Mouse (Mus musculus) limb, embryonic 15.5 days (tissue): ENCODE measurements around the gene Pate2. TPM values are rescaled to one million over a fixed set of nuclear protein-coding genes. Genes with fewer than 3 reads are reported as not detected.

ENCODE experiments used
- ATAC-seq: fragments of 200-750 bp; cut with Nextera tagmentation; 2 replicates; pipeline ENCODE4 v1.8.0; 2017; ENCODE audit warnings: low read depth, moderate TSS enrichment; ENCODE audit not compliant: insufficient number of reproducible peaks, low FRiP score, low TSS enrichment
- H3K27ac ChIP-seq: fragments of 300-500 bp; sonication (generic); 2 replicates; pipeline ENCODE4 v1.5.1; 2015; ENCODE audit warnings: moderate library complexity, mild to moderate bottlenecking, inconsistent platforms
- H3K27me3 ChIP-seq: fragments of 300-500 bp; sonication (generic); 2 replicates; pipeline ENCODE4 v1.6.1; 2015; ENCODE audit warnings: inconsistent platforms
- H3K36me3 ChIP-seq: fragments of 300-500 bp; sonication (generic); 2 replicates; pipeline ENCODE4 v1.6.1; 2015; ENCODE audit warnings: inconsistent platforms
- H3K4me1 ChIP-seq: fragments of 300-500 bp; sonication (generic); 2 replicates; pipeline ENCODE4 v1.6.1; 2015; ENCODE audit warnings: inconsistent platforms
- H3K4me2 ChIP-seq: fragments of 300-500 bp; sonication (generic); 2 replicates; pipeline ENCODE4 v1.6.1; 2015; ENCODE audit warnings: mild to moderate bottlenecking, inconsistent platforms
- H3K4me3 ChIP-seq: fragments of 300-500 bp; sonication (generic); 2 replicates; pipeline ENCODE4 v1.5.1; 2015; ENCODE audit warnings: mild to moderate bottlenecking, inconsistent platforms
- H3K9ac ChIP-seq: fragments of 300-500 bp; sonication (generic); 2 replicates; pipeline ENCODE4 v1.6.1; 2015; ENCODE audit warnings: inconsistent platforms
- H3K9me3 ChIP-seq: fragments of 300-500 bp; sonication (generic); 2 replicates; pipeline ENCODE4 v1.6.1; 2016; ENCODE audit warnings: inconsistent platforms
- WGBS: fragments of 180-500 bp; shearing (Covaris S2); methylation state at CpG from one replicate; pipeline ENCODE4 v1.1.7; 2015; 5-methylcytosine and 5-hydroxymethylcytosine counted together
- polyA plus RNA-seq: library from polyadenylated mRNA; unstranded; fragments of >200 nt; fragmentation: Nextera tagmentation; extraction: Ambion mirVana; gene quantifications from 2 replicates; pipeline ENCODE4 v1.2.1, GENCODE M21; 2015

Pate2 gene
- 0.31 and 0.83 TPM in 2 replicates for polyA plus RNA-seq

DNA sequence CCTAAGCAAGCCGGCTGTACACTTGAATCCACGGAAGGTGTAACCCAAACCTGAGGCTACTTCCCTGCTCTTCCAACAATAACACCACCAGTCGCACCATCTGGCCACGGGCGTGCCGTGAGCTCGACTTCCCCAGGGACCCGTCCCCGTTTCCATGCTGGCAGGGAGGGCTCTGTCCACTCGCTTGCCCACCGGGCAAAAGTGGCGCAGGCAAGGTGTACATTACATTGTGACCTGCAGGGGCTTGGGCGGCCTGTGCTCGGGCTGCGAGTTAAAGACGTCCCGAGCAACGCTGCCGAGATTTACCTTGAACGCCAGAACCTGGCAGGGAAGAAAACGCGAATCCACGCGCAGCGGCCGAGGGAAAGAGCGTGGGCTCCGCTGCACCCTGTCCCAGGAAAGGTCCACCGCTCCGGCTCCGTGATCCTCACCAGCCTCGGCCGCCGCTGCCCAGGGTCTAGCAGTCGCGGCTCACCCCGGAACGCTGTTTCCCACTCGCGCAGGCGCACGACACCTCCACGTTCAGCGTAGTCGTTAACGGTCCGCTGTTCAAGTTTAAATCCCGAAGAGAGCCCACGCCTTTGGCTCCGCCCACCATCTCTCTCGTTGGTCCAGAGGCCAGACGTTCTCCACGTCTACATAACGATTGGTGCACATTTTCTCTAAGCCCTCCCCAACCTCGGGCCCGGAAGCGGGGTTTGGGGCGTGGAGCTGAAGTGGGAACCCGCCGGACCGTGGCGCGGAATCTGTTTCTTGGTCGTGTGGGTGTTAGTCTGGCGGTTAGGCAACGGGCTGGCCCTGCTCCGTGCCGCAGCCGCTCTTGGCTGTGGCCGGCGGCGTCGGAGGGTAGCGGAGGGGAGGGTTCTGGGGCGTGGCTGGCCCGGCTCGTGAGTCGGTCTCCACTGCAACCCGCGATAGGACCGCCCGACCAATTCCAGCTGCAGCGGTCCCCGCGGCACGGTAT lies at the start of gene Pate2, which contains the start of gene Hyls1:
Gene Pate2 (plus strand): TSS at position 714 of the 964 bp plus-strand sequence.
Gene Hyls1 (minus strand): TSS at position 828 of the 964 bp plus-strand sequence.
- peak within 1 kb of the TSS; percentile 92 for H3K27ac ChIP-seq

GRCm38 (mm10) chr9:35520631-35521348 lies 49.3 kb upstream of the Pate2 start:
- H3K9me3 ChIP-seq = no peaks in the 10 kb centered on the region
- no peaks in the 10 kb centered on the region for H3K36me3 ChIP-seq
- 67% methylated on average over 6 of the region's 6 CpGs for WGBS
- H3K27me3 ChIP-seq = no peaks in the 10 kb centered on the region
- no peak overlapping the region for H3K4me3 ChIP-seq
- H3K9ac ChIP-seq = no peak overlapping the region
- H3K27ac ChIP-seq = peak overlapping the region; percentile 51
- no peak overlapping the region for H3K4me2 ChIP-seq
- peaks cover 33% of the 10 kb centered on the region for H3K4me1 ChIP-seq
- ATAC-seq = no peak

More for the DNA sequence above, at the start of gene Pate2, which contains the start of gene Hyls1:
- peak within 1 kb of the TSS; percentile 74 for H3K9ac ChIP-seq
- H3K9me3 ChIP-seq = no peaks in the 10 kb centered on the region
- H3K27me3 ChIP-seq = peaks cover 11% of the 10 kb centered on the region
- H3K4me1 ChIP-seq = peaks cover 9% of the 10 kb centered on the region
- peaks cover 26% of the 10 kb centered on the region for H3K36me3 ChIP-seq
- under 1% methylated on average over 86 of the region's 86 CpGs for WGBS
- H3K4me2 ChIP-seq = peak within 1 kb of the TSS; percentile 68
- peak within 1 kb of the TSS; percentile 88 for H3K4me3 ChIP-seq
- peak; percentile 99 for ATAC-seq

GRCm38 (mm10) chr9:35522241-35522640 lies 47.8 kb upstream of the Pate2 start:
- Histone ChIP-seq H3K27ac (peak overlapping the region; percentile 92), H3K27me3 (no peaks in the 10 kb centered on the region), H3K4me3 (no peak overlapping the region), H3K4me1 (peaks cover 33% of the 10 kb centered on the region), H3K4me2 (no peak overlapping the region), H3K9ac (no peak overlapping the region), H3K36me3 (no peaks in the 10 kb centered on the region), H3K9me3 (no peaks in the 10 kb centered on the region)
- WGBS = 43% methylated on average over 2 of the region's 2 CpGs
- no peak for ATAC-seq

DNA sequence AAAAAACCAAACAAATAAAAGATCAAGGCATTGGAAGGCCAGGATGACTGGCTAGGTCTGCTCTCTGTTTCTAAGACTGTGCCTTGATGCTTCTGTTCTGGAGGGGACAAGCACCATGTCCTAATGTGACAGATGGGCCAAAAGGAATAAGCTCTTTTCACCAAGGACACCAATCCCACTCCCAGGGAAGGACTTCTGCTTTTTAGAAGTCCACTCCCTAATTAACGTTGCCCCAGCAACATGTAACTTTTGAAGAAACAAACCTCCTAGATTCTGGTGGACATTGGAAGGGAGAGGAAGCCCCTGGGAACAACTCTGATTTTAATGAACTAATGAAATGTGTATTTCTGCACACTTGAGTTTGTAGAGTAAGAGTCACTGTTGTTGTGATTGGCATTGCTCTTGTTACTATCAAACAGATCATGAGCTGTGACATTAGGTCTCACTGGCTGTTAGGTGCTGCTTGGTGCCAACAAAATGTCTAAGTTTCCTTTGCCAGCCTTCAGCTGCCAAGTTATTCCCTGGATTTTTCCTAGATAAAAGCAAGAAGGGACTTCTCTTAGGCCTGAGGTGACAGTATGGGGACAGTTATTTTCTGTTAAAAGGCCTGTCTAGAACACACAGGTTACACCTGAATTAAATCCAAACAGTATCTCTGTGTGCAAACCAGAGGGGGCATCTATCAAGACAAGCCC lies 47.1 kb upstream of the Pate2 start:
- Histone ChIP-seq H3K27ac (peak overlapping the region; percentile 92), H3K4me2 (no peak overlapping the region), H3K4me1 (peaks cover 36% of the 10 kb centered on the region), H3K36me3 (no peaks in the 10 kb centered on the region), H3K27me3 (no peaks in the 10 kb centered on the region), H3K9me3 (no peaks in the 10 kb centered on the region), H3K9ac (no peak overlapping the region), H3K4me3 (no peak overlapping the region)
- no peak for ATAC-seq
- WGBS = 57% methylated on average over 1 of the region's 1 CpGs

DNA sequence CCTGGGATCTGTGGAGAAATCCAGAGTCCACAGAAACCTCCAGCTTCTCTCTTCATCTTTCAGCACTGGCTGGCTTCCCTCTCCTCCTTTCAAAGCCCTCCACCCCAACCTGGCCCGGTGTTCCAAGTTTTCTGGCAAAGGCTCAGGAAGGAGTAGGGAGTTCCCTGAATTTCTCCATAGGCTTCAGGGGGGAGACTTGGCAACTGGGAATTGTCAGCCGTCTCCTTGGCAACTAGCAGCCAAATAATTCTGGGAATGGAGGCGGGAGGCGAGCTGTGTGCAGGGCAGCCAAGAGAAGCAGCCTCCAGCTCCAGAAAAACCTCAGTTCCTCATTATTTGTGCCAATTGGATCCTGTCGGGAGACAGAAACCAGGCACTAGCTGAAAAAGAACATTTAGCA lies 46.5 kb upstream of the Pate2 start:
- peak overlapping the region; percentile 10; the same call in 1 of the 2 replicates for H3K4me2 ChIP-seq
- H3K27ac ChIP-seq = peak overlapping the region; percentile 92
- peak; percentile 91 for ATAC-seq
- no peak overlapping the region for H3K4me3 ChIP-seq
- H3K4me1 ChIP-seq = peaks cover 40% of the 10 kb centered on the region
- H3K36me3 ChIP-seq = no peaks in the 10 kb centered on the region
- H3K9me3 ChIP-seq = no peaks in the 10 kb centered on the region
- H3K9ac ChIP-seq = no peak overlapping the region
- 24% methylated on average over 5 of the region's 5 CpGs for WGBS
- H3K27me3 ChIP-seq = no peaks in the 10 kb centered on the region

GRCm38 (mm10) chr9:35523941-35524411 lies 46.1 kb upstream of the Pate2 start:
- Histone ChIP-seq H3K4me3 (no peak overlapping the region), H3K9ac (no peak overlapping the region), H3K9me3 (no peaks in the 10 kb centered on the region), H3K27me3 (no peaks in the 10 kb centered on the region), H3K27ac (peak overlapping the region; percentile 92), H3K4me1 (peaks cover 43% of the 10 kb centered on the region), H3K36me3 (no peaks in the 10 kb centered on the region), H3K4me2 (peak overlapping the region; percentile 10; the same call in 1 of the 2 replicates)
- WGBS = 12% methylated on average over 7 of the region's 7 CpGs
- peak; percentile 77 for ATAC-seq

DNA sequence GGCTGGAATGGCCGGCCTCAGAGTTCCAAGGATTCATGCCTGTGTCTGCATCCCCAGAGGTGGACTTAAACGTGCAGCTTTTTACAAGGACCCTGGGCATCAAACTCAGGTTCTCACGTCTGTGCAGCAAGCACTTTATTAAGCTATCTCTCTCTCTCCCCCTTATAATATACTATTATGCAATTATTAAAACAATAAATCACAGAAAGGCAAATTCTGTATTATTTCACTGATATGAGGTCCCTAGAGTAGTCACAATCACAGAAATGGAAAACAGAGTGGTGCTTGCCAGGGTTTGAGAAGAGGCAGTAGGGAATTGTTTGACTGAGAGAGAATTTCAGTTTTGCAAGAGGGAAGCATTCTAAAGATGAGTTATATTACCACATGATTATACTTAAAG lies 40.9 kb upstream of the Pate2 start:
- H3K9ac ChIP-seq = no peak overlapping the region
- no peak overlapping the region for H3K4me2 ChIP-seq
- H3K27ac ChIP-seq = peak overlapping the region; percentile 33
- no peaks in the 10 kb centered on the region for H3K9me3 ChIP-seq
- H3K4me3 ChIP-seq = no peak overlapping the region
- H3K27me3 ChIP-seq = no peaks in the 10 kb centered on the region
- ATAC-seq = no peak
- no peaks in the 10 kb centered on the region for H3K36me3 ChIP-seq
- peaks cover 50% of the 10 kb centered on the region for H3K4me1 ChIP-seq
- WGBS = 17% methylated on average over 3 of the region's 3 CpGs

DNA sequence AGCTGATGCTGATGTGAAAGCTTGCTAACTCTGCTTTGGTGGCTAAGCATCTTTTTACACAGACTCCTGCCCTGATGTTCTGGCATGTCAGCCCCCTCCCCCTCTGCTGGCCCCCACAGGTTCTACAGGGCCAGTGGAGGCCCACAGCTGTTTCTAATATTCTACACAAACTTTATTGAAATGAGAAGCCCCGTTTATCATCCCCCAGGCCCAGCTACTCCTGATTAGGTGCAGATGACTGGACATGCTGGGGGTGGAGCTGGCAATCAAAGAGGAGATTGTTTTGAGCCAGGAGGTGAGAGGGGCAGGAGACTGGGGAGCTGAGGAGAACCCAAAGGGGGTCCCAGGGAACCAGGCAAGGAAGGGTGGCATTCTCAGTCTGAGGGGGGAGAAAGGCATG lies 40.3 kb upstream of the Pate2 start:
- peak overlapping the region; percentile 77 for H3K27ac ChIP-seq
- H3K27me3 ChIP-seq = no peaks in the 10 kb centered on the region
- peak; percentile 59; the same call in 1 of the 2 replicates for ATAC-seq
- no peaks in the 10 kb centered on the region for H3K9me3 ChIP-seq
- peaks cover 45% of the 10 kb centered on the region for H3K4me1 ChIP-seq
- H3K9ac ChIP-seq = no peak overlapping the region
- no peaks in the 10 kb centered on the region for H3K36me3 ChIP-seq
- H3K4me3 ChIP-seq = no peak overlapping the region
- WGBS = 0% methylated on average over 1 of the region's 1 CpGs
- H3K4me2 ChIP-seq = peak overlapping the region; percentile 5; the same call in 1 of the 2 replicates

DNA sequence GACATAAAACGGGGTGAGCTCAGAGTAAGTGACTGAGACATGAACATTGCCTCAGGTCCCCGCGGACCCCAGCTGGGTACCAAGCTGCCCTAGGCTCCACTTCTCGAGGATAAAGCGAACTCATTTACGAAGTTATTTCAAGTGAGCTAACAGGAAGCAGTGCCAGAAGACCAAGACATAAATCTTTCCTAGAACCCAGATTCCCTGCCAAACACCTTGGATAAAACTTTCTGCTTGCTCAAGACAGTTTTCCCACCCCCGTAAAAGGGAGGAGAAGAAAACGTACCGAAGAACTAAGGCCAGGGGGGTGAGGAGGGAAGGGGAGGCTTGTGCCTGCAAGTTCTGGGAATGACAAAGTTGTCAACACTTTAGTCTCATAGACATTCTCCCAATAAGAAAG lies 36.8 kb upstream of the Pate2 start:
- H3K27ac ChIP-seq = peak overlapping the region; percentile 75
- peak; percentile 45; the same call in 1 of the 2 replicates for ATAC-seq

GRCm38 (mm10) chr9:35535110-35535509 lies 35.0 kb upstream of the Pate2 start:
- peak overlapping the region; percentile 71; the same call in 1 of the 2 replicates for H3K27ac ChIP-seq
- H3K4me1 ChIP-seq = peaks cover 39% of the 10 kb centered on the region

More for the DNA sequence above, 36.8 kb upstream of the Pate2 start:
- no peaks in the 10 kb centered on the region for H3K9me3 ChIP-seq
- H3K9ac ChIP-seq = no peak overlapping the region
- H3K4me1 ChIP-seq = peaks cover 45% of the 10 kb centered on the region
- H3K27me3 ChIP-seq = no peaks in the 10 kb centered on the region
- H3K4me3 ChIP-seq = no peak overlapping the region
- H3K4me2 ChIP-seq = no peak overlapping the region
- H3K36me3 ChIP-seq = no peaks in the 10 kb centered on the region
- WGBS = 19% methylated on average over 9 of the region's 9 CpGs

DNA sequence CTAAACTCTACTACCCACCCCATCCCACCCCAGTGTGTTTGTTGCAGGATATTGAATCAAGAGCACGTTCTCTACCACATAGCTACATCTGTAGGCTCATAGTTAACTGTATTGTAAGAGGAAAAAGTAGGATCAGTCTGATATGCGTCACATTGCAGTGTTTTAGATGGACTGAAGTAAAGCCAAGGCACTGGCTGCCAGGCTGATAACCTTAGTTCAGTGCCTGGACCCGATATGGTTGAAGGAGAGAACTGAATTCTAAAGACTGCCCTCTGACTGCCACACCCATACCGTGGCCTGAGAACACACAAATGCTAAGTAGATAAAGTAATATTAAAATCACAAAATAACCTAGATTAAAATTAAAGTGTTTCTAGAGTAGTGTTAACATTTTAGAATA lies 34.2 kb upstream of the Pate2 start:
- Histone ChIP-seq H3K36me3 (no peaks in the 10 kb centered on the region), H3K9me3 (no peaks in the 10 kb centered on the region), H3K27ac (no peak overlapping the region), H3K27me3 (no peaks in the 10 kb centered on the region), H3K4me2 (no peak overlapping the region), H3K4me3 (no peak overlapping the region), H3K4me1 (peaks cover 31% of the 10 kb centered on the region), H3K9ac (no peak overlapping the region)
- 78% methylated on average over 4 of the region's 4 CpGs for WGBS
- no peak for ATAC-seq

More at GRCm38 (mm10) chr9:35535110-35535509, 35.0 kb upstream of the Pate2 start:
- Histone ChIP-seq H3K36me3 (no peaks in the 10 kb centered on the region), H3K4me2 (no peak overlapping the region), H3K27me3 (no peaks in the 10 kb centered on the region), H3K4me3 (no peak overlapping the region), H3K9me3 (no peaks in the 10 kb centered on the region), H3K9ac (no peak overlapping the region)
- ATAC-seq = peak; percentile 77
- WGBS = 3% methylated on average over 2 of the region's 2 CpGs
